Mouse (Mus musculus) thymus, adult 2 months (tissue): ENCODE measurements around the gene Casq2.

Experiments
- CTCF ChIP-seq: fragments of 200-500 bp; IDR thresholded peaks from 2 replicates; pipeline ENCODE4 v1.5.1; 2012; ENCODE audit warnings: mild to moderate bottlenecking, control low read depth, low read length, moderate library complexity, borderline replicate concordance; ENCODE audit not compliant: control insufficient read depth, poor library complexity, insufficient read depth; ENCODE audit errors: extremely low read depth
- POLR2A ChIP-seq: fragments of 200-500 bp; IDR thresholded peaks from 2 replicates; pipeline ENCODE4 v1.6.1; 2012; ENCODE audit warnings: mild to moderate bottlenecking, low read length, control low read depth, moderate library complexity; ENCODE audit not compliant: control insufficient read depth, poor library complexity, insufficient read depth; ENCODE audit errors: extremely low read depth

- TF ChIP-seq POLR2A (no peak), CTCF (no peak)
These were observed 44.6 kb upstream of the Casq2 start for GRCm38 (mm10) chr3:102041632-102042031.
